Mouse (Mus musculus) lung, postnatal 0 days (tissue): Measurements from ENCODE around the gene Gm20604.

ENCODE experiments used
- CTCF ChIP-seq: IDR thresholded peaks from 2 replicates; pipeline ENCODE4 v1.5.1; 2016; ENCODE audit warnings: antibody characterized with exemption, mild to moderate bottlenecking
- EP300 ChIP-seq: IDR thresholded peaks from 2 replicates; pipeline ENCODE4 v1.6.1; 2016; ENCODE audit warnings: antibody characterized with exemption, mild to moderate bottlenecking, control low read depth

DNA sequence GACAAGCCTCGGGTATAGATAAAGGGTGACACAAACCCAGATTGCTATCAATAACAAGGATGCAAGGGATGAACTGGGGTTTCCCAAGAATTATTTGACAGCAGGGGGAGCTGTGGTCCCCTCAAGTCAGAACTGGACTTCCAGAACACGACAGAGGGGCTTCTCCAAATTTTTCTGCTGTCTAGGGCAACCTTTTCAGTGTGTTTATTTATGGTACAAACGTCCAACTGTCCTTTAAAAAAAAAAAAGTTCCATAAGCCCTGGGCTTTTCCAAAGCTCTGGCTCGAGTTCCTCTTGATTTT lies 55.4 kb downstream of the Gm20604 start:
- TF ChIP-seq EP300 (no peak), CTCF (peak; percentile 52)
